Mouse (Mus musculus) kidney, adult 2 months (tissue): Measurements from ENCODE around the gene Msi2. TPM values are rescaled to one million over a fixed set of nuclear protein-coding genes. Genes with fewer than 3 reads are reported as not detected.
A peak's percentile ranks its signal among the peaks of the same experiment; 100 is the strongest.

Experiments used
- DNase-seq: peaks from one replicate; pipeline ENCODE4 v3.0.0; 2021
- H3K27ac ChIP-seq: fragments of 200-500 bp; 2 replicates; pipeline ENCODE4 v1.5.1; 2012; ENCODE audit warnings: low read depth, low read length, control low read depth, inconsistent platforms; ENCODE audit not compliant: insufficient read depth
- H3K27me3 ChIP-seq: fragments of 200-500 bp; replicated peaks from 2 replicates; pipeline ENCODE4 v1.6.1; 2012; ENCODE audit warnings: mild to moderate bottlenecking, moderate library complexity, low read length, inconsistent platforms; ENCODE audit not compliant: control insufficient read depth, insufficient read depth
- H3K36me3 ChIP-seq: fragments of 200-500 bp; 2 replicates; pipeline ENCODE4 v1.6.1; 2012; ENCODE audit warnings: mild to moderate bottlenecking, moderate library complexity, low read length, inconsistent platforms; ENCODE audit not compliant: control insufficient read depth, insufficient read depth
- H3K4me1 ChIP-seq: fragments of 200-500 bp; 2 replicates; pipeline ENCODE4 v1.6.1; 2011; ENCODE audit warnings: low read length; ENCODE audit not compliant: control insufficient read depth, insufficient read depth
- H3K4me3 ChIP-seq: fragments of 200-500 bp; 2 replicates; pipeline ENCODE4 v1.5.1; 2011; ENCODE audit warnings: mild to moderate bottlenecking, low read depth, low read length, control low read depth; ENCODE audit not compliant: insufficient read depth
- CTCF ChIP-seq: fragments of 200-500 bp; conservative IDR thresholded peaks from 2 replicates; pipeline ENCODE4 v1.5.1; 2011; ENCODE audit warnings: low read depth, mild to moderate bottlenecking, control low read depth, low read length, moderate library complexity, mixed read lengths; ENCODE audit not compliant: insufficient read depth, insufficient read length
- POLR2A ChIP-seq: fragments of 200-500 bp; IDR thresholded peaks from one replicate; pipeline ENCODE4 v1.6.1; 2011; ENCODE audit warnings: low read depth, low read length, control low read depth
- WGBS: fragments of 180-500 bp; shearing (Covaris S2); methylation state at CpG from one replicate; pipeline ENCODE4 v1.1.7; 2018; 5-methylcytosine and 5-hydroxymethylcytosine counted together
- polyA plus RNA-seq: library from polyadenylated mRNA; depleted of rRNA; stranded (reverse); fragments of >200 nt; gene quantifications from 2 replicates; pipeline ENCODE4 v1.2.3, GENCODE M21; 2012

Gene Msi2
- polyA plus RNA-seq, 1 experiment: 43.5 TPM

- DNase-seq: no peak
- 71% methylated on average over 6 of the region's 6 CpGs for WGBS
- TF ChIP-seq CTCF (no peak), POLR2A (no peak)
- Histone ChIP-seq H3K36me3 (no peaks in the 10 kb centered on the region), H3K4me3 (no peak overlapping the region), H3K27ac (no peak overlapping the region), H3K27me3 (no peaks in the 10 kb centered on the region), H3K4me1 (no peaks in the 10 kb centered on the region; the same call in 1 of the 2 replicates)
These were observed 215.7 kb downstream of the Msi2 start for GRCm38 (mm10) chr11:88502566-88502965.

- Histone ChIP-seq H3K36me3 (no peaks in the 10 kb centered on the region), H3K27ac (no peak overlapping the region), H3K27me3 (no peaks in the 10 kb centered on the region), H3K4me3 (no peak overlapping the region), H3K4me1 (peaks cover 4% of the 10 kb centered on the region)
- 53% methylated on average over 7 of the region's 7 CpGs for WGBS
- TF ChIP-seq CTCF (no peak), POLR2A (no peak)
- DNase-seq: peak; percentile 14
These were observed 219.8 kb downstream of the Msi2 start for GRCm38 (mm10) chr11:88498491-88498890.

- peak; percentile 46 for DNase-seq
- H3K4me3 ChIP-seq: no peak overlapping the region
- no peak overlapping the region for H3K27ac ChIP-seq
- TF ChIP-seq CTCF: no peak
- no peak for TF ChIP-seq POLR2A
- peaks cover 4% of the 10 kb centered on the region for H3K4me1 ChIP-seq
- H3K27me3 ChIP-seq: no peaks in the 10 kb centered on the region
- WGBS: 63% methylated on average over 5 of the region's 5 CpGs
- H3K36me3 ChIP-seq: no peaks in the 10 kb centered on the region
These were observed 221.9 kb downstream of the Msi2 start for GRCm38 (mm10) chr11:88496460-88496859.

- no peak overlapping the region for H3K4me3 ChIP-seq
- no peak for TF ChIP-seq CTCF
- no peak for TF ChIP-seq POLR2A
- no peaks in the 10 kb centered on the region for H3K27me3 ChIP-seq
- peaks cover 4% of the 10 kb centered on the region for H3K4me1 ChIP-seq
- DNase-seq: no peak
- 77% methylated on average over 5 of the region's 5 CpGs for WGBS
- no peak overlapping the region for H3K27ac ChIP-seq
- H3K36me3 ChIP-seq: no peaks in the 10 kb centered on the region
These were observed 222.6 kb downstream of the Msi2 start for GRCm38 (mm10) chr11:88495759-88496158.

- TF ChIP-seq POLR2A: no peak
- no peak for TF ChIP-seq CTCF
- Histone ChIP-seq H3K36me3 (no peaks in the 10 kb centered on the region), H3K4me3 (no peak overlapping the region), H3K27ac (no peak overlapping the region), H3K4me1 (peaks cover 6% of the 10 kb centered on the region), H3K27me3 (no peaks in the 10 kb centered on the region)
- DNase-seq: no peak
- WGBS: 82% methylated on average over 3 of the region's 3 CpGs
These were observed 223.3 kb downstream of the Msi2 start for GRCm38 (mm10) chr11:88495018-88495417.

GRCm38 (mm10) chr11:88493795-88494559 lies 224.3 kb downstream of the Msi2 start:
- H3K36me3 ChIP-seq: no peaks in the 10 kb centered on the region
- DNase-seq: no peak
- H3K27me3 ChIP-seq: no peaks in the 10 kb centered on the region
- no peak overlapping the region for H3K4me3 ChIP-seq
- peaks cover 8% of the 10 kb centered on the region for H3K4me1 ChIP-seq
- no peak overlapping the region for H3K27ac ChIP-seq
- TF ChIP-seq POLR2A (no peak), CTCF (no peak)
- WGBS: 90% methylated on average over 18 of the region's 18 CpGs

- Histone ChIP-seq H3K4me1 (peaks cover 8% of the 10 kb centered on the region), H3K4me3 (no peak overlapping the region), H3K27ac (no peak overlapping the region), H3K36me3 (no peaks in the 10 kb centered on the region), H3K27me3 (no peaks in the 10 kb centered on the region)
- TF ChIP-seq CTCF: no peak
- no peak for TF ChIP-seq POLR2A
- WGBS: 77% methylated on average over 2 of the region's 2 CpGs
- DNase-seq: no peak
These were observed 225.7 kb downstream of the Msi2 start for GRCm38 (mm10) chr11:88492585-88492984.
